Mouse (Mus musculus) lung, postnatal 0 days (tissue): ENCODE measurements around the gene Lgals9. TPM values are rescaled to one million over a fixed set of nuclear protein-coding genes. Genes with fewer than 3 reads are reported as not detected.

Source experiments
- ATAC-seq: fragments of 200-750 bp; cut with Nextera tagmentation; 2 replicates; pipeline ENCODE4 v1.8.0; 2017; ENCODE audit warnings: moderate library complexity
- DNase-seq: peaks from one replicate; pipeline ENCODE4 v3.0.0-alpha.2; 2016; ENCODE audit warnings: low spot score
- H3K27ac ChIP-seq: fragments of 300-500 bp; sonication (generic); 2 replicates; pipeline ENCODE4 v1.5.1; 2014; ENCODE audit warnings: antibody characterized with exemption, mild to moderate bottlenecking, low read length, mixed read lengths
- H3K27me3 ChIP-seq: fragments of 300-500 bp; sonication (generic); replicated peaks from 2 replicates; pipeline ENCODE4 v1.6.1; 2014; ENCODE audit warnings: low read length, mixed read lengths; ENCODE audit not compliant: insufficient read depth
- H3K36me3 ChIP-seq: fragments of 300-500 bp; sonication (generic); 2 replicates; pipeline ENCODE4 v1.6.1; 2014; ENCODE audit warnings: low read length, mixed read lengths; ENCODE audit not compliant: insufficient read depth
- H3K4me1 ChIP-seq: fragments of 300-500 bp; sonication (generic); 2 replicates; pipeline ENCODE4 v1.6.1; 2014; ENCODE audit warnings: antibody characterized with exemption, low read depth, low read length, mixed read lengths; ENCODE audit not compliant: insufficient read depth
- H3K4me2 ChIP-seq: fragments of 300-500 bp; sonication (generic); replicated peaks from 2 replicates; pipeline ENCODE4 v1.6.1; 2014; ENCODE audit warnings: low read depth, mild to moderate bottlenecking, low read length, moderate library complexity, mixed read lengths
- H3K4me3 ChIP-seq: fragments of 300-500 bp; sonication (generic); 2 replicates; pipeline ENCODE4 v1.5.1; 2014; ENCODE audit warnings: low read depth, low read length
- H3K9ac ChIP-seq: fragments of 300-500 bp; sonication (generic); replicated peaks from 2 replicates; pipeline ENCODE4 v1.6.1; 2014; ENCODE audit warnings: low read depth, mild to moderate bottlenecking
- H3K9me3 ChIP-seq: fragments of 300-500 bp; sonication (generic); 2 replicates; pipeline ENCODE4 v1.6.1; 2016; ENCODE audit warnings: low read length, mixed read lengths
- CTCF ChIP-seq: IDR thresholded peaks from 2 replicates; pipeline ENCODE4 v1.5.1; 2016; ENCODE audit warnings: antibody characterized with exemption, mild to moderate bottlenecking
- EP300 ChIP-seq: IDR thresholded peaks from 2 replicates; pipeline ENCODE4 v1.6.1; 2016; ENCODE audit warnings: antibody characterized with exemption, mild to moderate bottlenecking, control low read depth
- WGBS: fragments of 180-500 bp; shearing (Covaris S2); extraction: QIAGEN DNeasy Blood & Tissue Kit; methylation state at CpG from one replicate; pipeline ENCODE4 v1.1.7; 2014; 5-methylcytosine and 5-hydroxymethylcytosine counted together
- polyA plus RNA-seq: library from polyadenylated mRNA; unstranded; fragments of >200 nt; fragmentation: Nextera tagmentation; extraction: Ambion mirVana; gene quantifications from 2 replicates; pipeline ENCODE4 v1.2.1, GENCODE M21; 2015

Gene Lgals9
- polyA plus RNA-seq, 1 experiment from 2014 or later = 137 TPM

DNA sequence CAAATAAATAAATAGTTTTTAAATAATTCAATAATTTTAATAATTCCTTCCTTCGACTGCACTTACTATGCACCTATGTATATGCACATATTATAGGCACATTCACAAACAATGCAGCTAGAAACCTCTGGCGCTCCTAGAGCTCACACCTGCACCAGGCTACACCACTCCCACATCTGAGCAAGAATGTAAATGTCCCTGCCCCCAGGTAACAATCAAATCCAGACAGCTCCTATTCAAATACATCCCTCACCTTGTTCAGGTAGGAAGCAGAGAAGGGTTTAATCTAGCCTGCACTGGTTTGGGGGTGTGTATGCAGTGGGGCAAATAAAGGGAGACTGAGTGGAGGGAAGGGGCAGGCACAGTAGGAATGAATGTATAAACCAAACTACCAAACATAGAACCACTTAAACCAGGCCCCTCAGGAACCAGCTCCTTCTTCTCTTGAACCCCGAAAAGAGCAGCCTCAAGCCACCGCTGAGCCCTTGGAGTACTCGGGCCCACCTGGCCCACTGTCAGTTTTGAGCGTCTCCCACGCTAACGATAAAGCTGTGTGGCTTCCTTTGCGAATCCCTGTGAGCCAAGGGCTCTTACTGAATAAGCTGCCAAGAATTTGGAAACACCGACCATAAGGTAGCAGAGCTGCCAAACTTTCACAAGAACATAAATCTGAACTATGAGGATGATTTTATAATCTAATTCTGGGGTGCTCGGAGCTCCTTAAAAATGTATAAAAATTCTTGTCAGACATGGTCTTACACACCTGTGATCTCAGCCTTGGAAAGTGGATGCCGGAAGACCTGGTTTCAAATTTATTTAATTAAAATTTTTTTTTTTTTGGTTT lies 6.3 kb downstream of the Lgals9 start:
- no peak overlapping the region for H3K4me2 ChIP-seq

GRCm38 (mm10) chr11:78976731-78977510 lies 7.8 kb downstream of the Lgals9 start:
- ATAC-seq (no peak), DNase-seq (no peak)
- H3K4me1 ChIP-seq = no peaks in the 10 kb centered on the region
- no peaks in the 10 kb centered on the region for H3K9me3 ChIP-seq
- H3K27ac ChIP-seq = no peak overlapping the region
- no peak overlapping the region for H3K4me3 ChIP-seq
- H3K27me3 ChIP-seq = no peaks in the 10 kb centered on the region
- peaks cover 7% of the 10 kb centered on the region; the same call in 1 of the 2 replicates for H3K36me3 ChIP-seq
- H3K4me2 ChIP-seq = no peak overlapping the region
- WGBS = 77% methylated on average over 8 of the region's 8 CpGs
- no peak overlapping the region for H3K9ac ChIP-seq
- TF ChIP-seq CTCF (no peak), EP300 (no peak)

More for the DNA sequence above, 6.3 kb downstream of the Lgals9 start:
- DNase-seq (no peak), ATAC-seq (no peak)
- no peaks in the 10 kb centered on the region for H3K9me3 ChIP-seq
- WGBS = 77% methylated on average over 12 of the region's 12 CpGs
- no peak overlapping the region for H3K27ac ChIP-seq
- H3K4me3 ChIP-seq = no peak overlapping the region
- no peaks in the 10 kb centered on the region for H3K27me3 ChIP-seq
- TF ChIP-seq EP300 (no peak), CTCF (no peak)
- no peaks in the 10 kb centered on the region; the same call in 1 of the 2 replicates for H3K4me1 ChIP-seq
- H3K36me3 ChIP-seq = peaks cover 4% of the 10 kb centered on the region; the same call in 1 of the 2 replicates
- H3K9ac ChIP-seq = no peak overlapping the region

- DNase-seq (peak; percentile 89), ATAC-seq (peak; percentile 91)
- H3K27ac ChIP-seq = no peak overlapping the region
- H3K36me3 ChIP-seq = peaks cover 18% of the 10 kb centered on the region
- no peak overlapping the region for H3K4me2 ChIP-seq
- H3K27me3 ChIP-seq = no peaks in the 10 kb centered on the region
- no peaks in the 10 kb centered on the region for H3K4me1 ChIP-seq
- 64% methylated on average over 17 of the region's 17 CpGs for WGBS
- no peaks in the 10 kb centered on the region for H3K9me3 ChIP-seq
- TF ChIP-seq EP300 (peak; percentile 61; the same call in 1 of the 2 replicates), CTCF (no peak)
- no peak overlapping the region for H3K9ac ChIP-seq
- no peak overlapping the region for H3K4me3 ChIP-seq
These were observed 11.2 kb downstream of the Lgals9 start for GRCm38 (mm10) chr11:78973381-78974150.

DNA sequence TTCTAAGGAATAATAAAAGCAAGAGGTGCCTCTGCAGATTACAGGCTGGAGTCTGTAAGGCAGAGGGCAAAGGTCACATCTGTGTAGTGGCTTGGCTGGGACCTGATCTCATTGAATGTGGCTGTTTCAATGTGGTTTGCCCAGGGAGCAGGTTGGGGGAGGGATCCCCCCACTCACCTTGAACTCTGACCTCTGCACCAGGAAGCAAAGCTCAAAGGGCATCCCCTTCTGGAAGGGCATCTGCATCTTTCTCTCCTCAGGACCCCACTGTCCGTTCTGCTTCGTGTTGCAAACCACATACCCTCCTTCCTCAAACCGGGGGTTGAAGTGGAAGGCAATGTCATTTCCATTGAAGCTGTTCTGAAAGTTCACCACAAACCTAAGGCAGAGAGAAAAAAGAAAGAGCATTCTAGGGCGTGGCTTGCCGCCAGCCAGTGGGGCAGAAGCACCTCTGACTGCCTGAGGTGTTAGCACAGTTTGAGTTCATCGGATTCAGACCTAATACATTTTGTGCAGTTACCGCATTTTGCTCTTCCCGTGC lies 11.9 kb downstream of the Lgals9 start:
- DNase-seq (no peak), ATAC-seq (peak; percentile 8; the same call in 1 of the 2 replicates)
- Histone ChIP-seq H3K4me3 (no peak overlapping the region), H3K9ac (no peak overlapping the region), H3K9me3 (no peaks in the 10 kb centered on the region), H3K27ac (no peak overlapping the region), H3K36me3 (peaks cover 18% of the 10 kb centered on the region), H3K4me1 (no peaks in the 10 kb centered on the region), H3K27me3 (no peaks in the 10 kb centered on the region), H3K4me2 (no peak overlapping the region)
- no peak for TF ChIP-seq CTCF
- TF ChIP-seq EP300 = no peak
- WGBS = 54% methylated on average over 8 of the region's 8 CpGs

- no peaks in the 10 kb centered on the region for H3K9me3 ChIP-seq
- no peaks in the 10 kb centered on the region for H3K27me3 ChIP-seq
- DNase-seq = no peak
- 54% methylated on average over 6 of the region's 6 CpGs for WGBS
- H3K27ac ChIP-seq = no peak overlapping the region
- H3K9ac ChIP-seq = no peak overlapping the region
- H3K4me1 ChIP-seq = no peaks in the 10 kb centered on the region
- TF ChIP-seq EP300 = no peak
- no peak for TF ChIP-seq CTCF
- ATAC-seq = no peak
- H3K4me3 ChIP-seq = no peak overlapping the region
- H3K4me2 ChIP-seq = no peak overlapping the region
- H3K36me3 ChIP-seq = peaks cover 18% of the 10 kb centered on the region
These were observed 12.4 kb downstream of the Lgals9 start for GRCm38 (mm10) chr11:78972328-78972727.
